Mouse (Mus musculus) activated CD4-positive, CD25-positive, alpha-beta regulatory T cell, adult 4 months (primary cell): ENCODE results near the gene Chrm2. TPM values are rescaled to one million over a fixed set of nuclear protein-coding genes. Genes with fewer than 3 reads are reported as not detected.

Source experiments
- ATAC-seq: one replicate; pipeline ENCODE4 v1.8.0; 2017
- polyA plus RNA-seq, 2 experiments: library from polyadenylated mRNA; unstranded; fragments of 100-300 nt; shearing (Covaris generic); gene quantifications; one replicate each; pipeline ENCODE4 v1.2.1; 2017

Chrm2 gene
- not detected for polyA plus RNA-seq

GRCm38 (mm10) chr6:36387612-36388400 lies at the start of gene Chrm2:
Chrm2 (plus strand) TSS chr6:36388084.
- ATAC-seq = no peak

GRCm38 (mm10) chr6:36373983-36374382 lies 13.9 kb upstream of the Chrm2 start:
- ATAC-seq = no peak

- no peak for ATAC-seq
These were observed 9.9 kb upstream of the Chrm2 start for GRCm38 (mm10) chr6:36377936-36378335.

GRCm38 (mm10) chr6:36384102-36384501 lies 3.8 kb upstream of the Chrm2 start:
- no peak for ATAC-seq

- no peak for ATAC-seq
These were observed 746 bp downstream of the Chrm2 start for GRCm38 (mm10) chr6:36388401-36389259.

- ATAC-seq = no peak
These were observed 1.5 kb downstream of the Chrm2 start for GRCm38 (mm10) chr6:36389260-36389965.

- ATAC-seq = no peak
These were observed 5.8 kb downstream of the Chrm2 start for GRCm38 (mm10) chr6:36393705-36394104.

- no peak for ATAC-seq
These were observed 17.3 kb downstream of the Chrm2 start for GRCm38 (mm10) chr6:36405139-36405538.

GRCm38 (mm10) chr6:36409016-36409415 lies 21.1 kb downstream of the Chrm2 start:
- no peak for ATAC-seq

GRCm38 (mm10) chr6:36410057-36410456 lies 22.2 kb downstream of the Chrm2 start:
- ATAC-seq = no peak

GRCm38 (mm10) chr6:36419716-36420115 lies 31.8 kb downstream of the Chrm2 start:
- ATAC-seq = no peak

GRCm38 (mm10) chr6:36437964-36438363 lies 50.1 kb downstream of the Chrm2 start:
- ATAC-seq = no peak

GRCm38 (mm10) chr6:36439218-36439617 lies 51.3 kb downstream of the Chrm2 start:
- ATAC-seq = no peak

- no peak for ATAC-seq
These were observed 63.6 kb downstream of the Chrm2 start for GRCm38 (mm10) chr6:36451480-36451879.

- ATAC-seq = no peak
These were observed 67.2 kb downstream of the Chrm2 start for GRCm38 (mm10) chr6:36455071-36455470.

GRCm38 (mm10) chr6:36457015-36457414 lies 69.1 kb downstream of the Chrm2 start:
- no peak for ATAC-seq

GRCm38 (mm10) chr6:36464008-36464407 lies 76.1 kb downstream of the Chrm2 start:
- no peak for ATAC-seq

- no peak for ATAC-seq
These were observed 96.3 kb downstream of the Chrm2 start for GRCm38 (mm10) chr6:36484132-36484665.

- ATAC-seq = no peak
These were observed 119.3 kb downstream of the Chrm2 start for GRCm38 (mm10) chr6:36507008-36507663.

GRCm38 (mm10) chr6:36507946-36508345 lies 120.1 kb downstream of the Chrm2 start:
- no peak for ATAC-seq

- ATAC-seq = no peak
These were observed 120.6 kb downstream of the Chrm2 start for GRCm38 (mm10) chr6:36508469-36508868.

- no peak for ATAC-seq
These were observed 128.6 kb downstream of the Chrm2 start for GRCm38 (mm10) chr6:36516508-36516907.
